Mouse (Mus musculus) heart, embryonic 12.5 days (tissue): ENCODE data around the gene Mbnl2. TPM values are rescaled to one million over a fixed set of nuclear protein-coding genes. Genes with fewer than 3 reads are reported as not detected.
"Not testable (repeated sequence)": the region's sequence is repeated elsewhere in the genome, so short reads cannot be mapped to it uniquely, and the experiment has no call there.

Source experiments
- ATAC-seq: fragments of 200-750 bp; cut with Nextera tagmentation; 2 replicates; pipeline ENCODE4 v1.8.0; 2017; ENCODE audit warnings: moderate TSS enrichment, moderate library complexity; ENCODE audit not compliant: insufficient number of reproducible peaks, low FRiP score
- H3K27ac ChIP-seq: fragments of 300-500 bp; sonication (generic); 2 replicates; pipeline ENCODE4 v1.5.1; 2016; ENCODE audit warnings: mild to moderate bottlenecking, moderate library complexity; ENCODE audit not compliant: poor library complexity, severe bottlenecking
- H3K27me3 ChIP-seq: fragments of 300-500 bp; sonication (generic); replicated peaks from 2 replicates; pipeline ENCODE4 v1.6.1; 2016; ENCODE audit warnings: mild to moderate bottlenecking, moderate library complexity
- H3K36me3 ChIP-seq: fragments of 300-500 bp; sonication (generic); 2 replicates; pipeline ENCODE4 v1.6.1; 2016; ENCODE audit warnings: mild to moderate bottlenecking, moderate library complexity
- H3K4me1 ChIP-seq: fragments of 300-500 bp; sonication (generic); replicated peaks from 2 replicates; pipeline ENCODE4 v1.6.1; 2016; ENCODE audit warnings: mild to moderate bottlenecking
- H3K4me2 ChIP-seq: fragments of 300-500 bp; sonication (generic); 2 replicates; pipeline ENCODE4 v1.6.1; 2016; ENCODE audit warnings: mild to moderate bottlenecking, moderate library complexity
- H3K4me3 ChIP-seq: fragments of 300-500 bp; sonication (generic); 2 replicates; pipeline ENCODE4 v1.5.1; 2016; ENCODE audit warnings: mild to moderate bottlenecking
- H3K9ac ChIP-seq: fragments of 300-500 bp; sonication (generic); 2 replicates; pipeline ENCODE4 v1.6.1; 2016; ENCODE audit warnings: mild to moderate bottlenecking, moderate library complexity
- H3K9me3 ChIP-seq: fragments of 300-500 bp; sonication (generic); replicated peaks from 2 replicates; pipeline ENCODE4 v1.6.1; 2016; ENCODE audit warnings: mild to moderate bottlenecking, moderate library complexity
- WGBS: fragments of 180-500 bp; shearing (Covaris S2); methylation state at CpG from one replicate; pipeline ENCODE4 v1.1.7; 2016; 5-methylcytosine and 5-hydroxymethylcytosine counted together
- polyA plus RNA-seq: library from polyadenylated mRNA; unstranded; fragments of >200 nt; fragmentation: Nextera tagmentation; extraction: Ambion mirVana; gene quantifications from 2 replicates; pipeline ENCODE4 v1.2.1, GENCODE M21; 2016

Gene Mbnl2
- polyA plus RNA-seq, 1 experiment from 2014 or later: 108 TPM

DNA sequence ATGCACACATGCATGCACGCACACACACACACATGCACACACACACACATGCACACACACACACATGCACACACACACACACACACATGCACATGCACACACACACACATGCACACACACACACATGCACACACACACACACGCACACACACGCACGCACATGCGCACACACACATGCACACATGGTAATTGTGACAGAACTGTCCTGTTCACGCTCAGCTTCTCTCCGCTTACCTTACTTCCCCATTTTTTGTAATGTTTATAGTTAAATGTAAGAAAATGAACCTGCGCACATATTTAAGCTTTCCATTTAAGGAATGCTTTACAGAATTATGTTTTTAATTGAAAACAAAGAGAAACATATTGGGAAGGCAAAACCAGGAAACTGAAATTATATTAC, 84.1 kb downstream of the Mbnl2 start:
- H3K36me3 ChIP-seq, H3K27me3 ChIP-seq, H3K27ac ChIP-seq, H3K4me2 ChIP-seq, H3K4me3 ChIP-seq, H3K9ac ChIP-seq, H3K9me3 ChIP-seq, ATAC-seq: not testable (repeated sequence)
- WGBS: 94% methylated on average over 8 of the region's 8 CpGs
- peaks cover 38% of the 10 kb centered on the region for H3K4me1 ChIP-seq

DNA sequence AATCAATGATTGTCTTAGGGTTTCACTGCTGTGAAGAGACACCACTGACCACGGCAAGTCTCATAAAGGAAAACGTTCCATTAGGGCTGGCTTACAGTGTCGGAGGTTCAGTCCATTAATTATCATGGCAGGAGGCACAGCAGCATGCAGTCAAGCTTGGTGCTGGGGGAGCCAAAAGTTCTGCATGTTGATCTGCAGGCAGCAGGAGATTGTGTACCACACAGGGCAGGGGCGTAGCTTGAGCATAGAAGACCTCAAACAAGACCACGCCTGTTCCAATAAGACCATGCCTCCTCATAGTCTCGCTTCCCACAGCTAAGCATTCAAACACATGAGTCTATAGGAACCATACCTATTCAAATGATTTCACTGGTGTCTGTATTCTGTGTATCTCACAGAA, 85.7 kb downstream of the Mbnl2 start:
- H3K4me3 ChIP-seq: no peak overlapping the region
- peaks cover 24% of the 10 kb centered on the region for H3K4me1 ChIP-seq
- ATAC-seq: no peak
- H3K9ac ChIP-seq: no peak overlapping the region
- no peaks in the 10 kb centered on the region for H3K27me3 ChIP-seq
- no peak overlapping the region for H3K4me2 ChIP-seq
- 87% methylated on average over 6 of the region's 6 CpGs for WGBS
- no peaks in the 10 kb centered on the region for H3K9me3 ChIP-seq
- peaks cover 8% of the 10 kb centered on the region for H3K36me3 ChIP-seq
- H3K27ac ChIP-seq: no peak overlapping the region; the same call in 1 of the 2 replicates

GRCm38 (mm10) chr14:120362409-120362992, 87.0 kb downstream of the Mbnl2 start:
- peak overlapping the region; percentile 64 for H3K27ac ChIP-seq
- H3K4me3 ChIP-seq: no peak overlapping the region
- no peaks in the 10 kb centered on the region for H3K27me3 ChIP-seq
- 66% methylated on average over 8 of the region's 8 CpGs for WGBS
- H3K9me3 ChIP-seq: no peaks in the 10 kb centered on the region
- no peak overlapping the region for H3K4me2 ChIP-seq
- peaks cover 23% of the 10 kb centered on the region for H3K4me1 ChIP-seq
- ATAC-seq: peak; percentile 70
- no peak overlapping the region for H3K9ac ChIP-seq
- H3K36me3 ChIP-seq: peaks cover 8% of the 10 kb centered on the region

GRCm38 (mm10) chr14:120363090-120363818, 87.8 kb downstream of the Mbnl2 start:
- Histone ChIP-seq H3K4me3 (no peak overlapping the region), H3K9ac (no peak overlapping the region), H3K27ac (peak overlapping the region; percentile 64), H3K4me1 (peaks cover 28% of the 10 kb centered on the region), H3K27me3 (no peaks in the 10 kb centered on the region), H3K36me3 (peaks cover 8% of the 10 kb centered on the region), H3K4me2 (no peak overlapping the region), H3K9me3 (no peaks in the 10 kb centered on the region)
- 0 out of 2 replicates have a peak, but pooled peaks have one; percentile 13 for ATAC-seq
- 65% methylated on average over 8 of the region's 8 CpGs for whole genome bisulfite sequencing

GRCm38 (mm10) chr14:120365088-120365487, 89.6 kb downstream of the Mbnl2 start:
- ATAC-seq: no peak
- Histone ChIP-seq H3K4me3 (no peak overlapping the region), H3K36me3 (0 out of 2 replicates have a peak, but pooled peaks cover 3% of the 10 kb centered on the region), H3K27ac (no peak overlapping the region), H3K4me2 (no peak overlapping the region), H3K9me3 (no peaks in the 10 kb centered on the region), H3K4me1 (peaks cover 46% of the 10 kb centered on the region), H3K9ac (no peak overlapping the region), H3K27me3 (no peaks in the 10 kb centered on the region)
- WGBS: 91% methylated on average over 4 of the region's 4 CpGs

DNA sequence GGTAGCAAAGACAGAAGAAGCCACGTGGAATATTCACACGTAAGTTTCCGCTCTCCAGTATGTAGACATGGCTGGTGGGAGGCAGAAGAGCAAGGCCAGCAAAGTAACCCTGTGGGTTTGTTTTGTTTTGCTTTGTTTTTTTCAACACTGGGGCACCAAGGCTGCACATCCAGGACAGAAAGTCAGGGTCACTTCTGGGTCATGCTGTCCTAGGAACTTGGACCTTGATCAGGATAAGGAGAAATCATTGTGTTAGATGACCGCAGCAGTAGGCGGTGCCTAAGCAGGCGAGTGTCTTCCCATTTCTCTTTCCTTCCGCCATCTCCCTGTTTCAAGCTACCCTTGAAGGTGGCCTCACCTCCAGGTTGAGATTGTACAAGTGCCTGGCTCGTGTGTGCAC, 91.5 kb downstream of the Mbnl2 start:
- H3K27me3 ChIP-seq: no peaks in the 10 kb centered on the region
- 87% methylated on average over 8 of the region's 8 CpGs for WGBS
- H3K4me3 ChIP-seq: no peak overlapping the region
- no peaks in the 10 kb centered on the region for H3K36me3 ChIP-seq
- no peak overlapping the region for H3K9ac ChIP-seq
- peaks cover 60% of the 10 kb centered on the region for H3K4me1 ChIP-seq
- no peak for ATAC-seq
- H3K9me3 ChIP-seq: no peaks in the 10 kb centered on the region
- H3K27ac ChIP-seq: no peak overlapping the region
- no peak overlapping the region for H3K4me2 ChIP-seq

DNA sequence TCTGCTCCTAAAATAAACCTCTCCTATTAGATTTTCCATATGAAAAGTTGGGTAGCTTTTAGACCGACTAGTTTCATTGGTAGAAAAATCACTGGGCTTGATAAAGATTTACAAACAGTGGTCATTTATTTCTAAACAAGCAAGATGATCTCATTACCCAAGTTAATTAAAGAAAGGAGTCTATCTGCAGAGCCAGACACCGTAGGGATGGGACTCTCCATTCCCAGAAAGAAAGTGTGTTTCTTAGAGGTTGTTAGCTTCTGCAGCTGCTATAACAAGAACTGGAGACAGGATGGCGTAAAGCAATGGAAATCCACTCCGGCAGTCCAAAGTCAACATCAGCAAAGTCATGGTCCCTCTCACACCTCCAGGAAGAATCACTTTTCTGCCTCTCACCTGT, 92.1 kb downstream of the Mbnl2 start:
- Histone ChIP-seq H3K27me3 (no peaks in the 10 kb centered on the region), H3K36me3 (no peaks in the 10 kb centered on the region), H3K27ac (no peak overlapping the region), H3K4me3 (no peak overlapping the region), H3K9me3 (no peaks in the 10 kb centered on the region), H3K4me1 (peaks cover 62% of the 10 kb centered on the region), H3K9ac (no peak overlapping the region), H3K4me2 (no peak overlapping the region)
- 84% methylated on average over 4 of the region's 4 CpGs for WGBS
- no peak for ATAC-seq

GRCm38 (mm10) chr14:120368456-120368855, 93.0 kb downstream of the Mbnl2 start:
- WGBS: 70% methylated on average over 5 of the region's 5 CpGs
- no peak overlapping the region for H3K9ac ChIP-seq
- no peak for ATAC-seq

DNA sequence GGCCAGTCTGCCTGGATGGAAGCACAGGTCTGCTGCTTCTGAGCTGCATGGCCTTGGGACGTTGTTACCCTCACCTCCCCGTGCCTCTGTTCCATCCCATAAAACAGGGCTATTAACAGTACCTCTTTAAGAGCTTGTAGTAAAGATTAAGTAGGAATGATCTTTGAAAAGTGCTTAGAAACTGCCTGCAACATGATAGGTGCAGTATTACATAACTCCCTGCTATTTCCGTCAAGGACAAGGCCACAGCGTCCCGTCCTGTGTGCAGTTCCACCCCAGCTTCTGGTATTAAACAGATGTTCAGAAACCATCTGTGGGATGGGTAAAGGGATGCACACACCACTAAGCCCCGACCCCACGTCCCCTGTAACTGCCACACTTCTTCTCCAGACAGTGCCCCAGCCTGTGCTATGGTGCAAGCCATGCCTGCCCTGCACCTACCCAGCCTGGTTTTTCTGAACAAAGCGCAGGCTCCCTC, 93.5 kb downstream of the Mbnl2 start:
- Histone ChIP-seq H3K36me3 (no peaks in the 10 kb centered on the region), H3K4me2 (0 out of 2 replicates have a peak overlapping the region, but pooled peaks have one; percentile 16), H3K4me3 (no peak overlapping the region), H3K27me3 (no peaks in the 10 kb centered on the region), H3K9me3 (no peaks in the 10 kb centered on the region), H3K27ac (peak overlapping the region; percentile 65), H3K9ac (no peak overlapping the region), H3K4me1 (peaks cover 70% of the 10 kb centered on the region)
- 44% methylated on average over 8 of the region's 8 CpGs for WGBS
- no peak for ATAC-seq

More at GRCm38 (mm10) chr14:120368456-120368855, 93.0 kb downstream of the Mbnl2 start:
- 0 out of 2 replicates have a peak overlapping the region, but pooled peaks have one; percentile 16 for H3K4me2 ChIP-seq
- peak overlapping the region; percentile 65 for H3K27ac ChIP-seq
- no peak overlapping the region for H3K4me3 ChIP-seq
- no peaks in the 10 kb centered on the region for H3K27me3 ChIP-seq
- peaks cover 65% of the 10 kb centered on the region for H3K4me1 ChIP-seq
- H3K36me3 ChIP-seq: no peaks in the 10 kb centered on the region
- H3K9me3 ChIP-seq: no peaks in the 10 kb centered on the region

- no peak overlapping the region for H3K27ac ChIP-seq
- peaks cover 79% of the 10 kb centered on the region for H3K4me1 ChIP-seq
- no peaks in the 10 kb centered on the region for H3K27me3 ChIP-seq
- H3K4me3 ChIP-seq: no peak overlapping the region
- H3K36me3 ChIP-seq: no peaks in the 10 kb centered on the region
- no peak overlapping the region for H3K4me2 ChIP-seq
- no peaks in the 10 kb centered on the region for H3K9me3 ChIP-seq
- 84% methylated on average over 14 of the region's 14 CpGs for WGBS
- H3K9ac ChIP-seq: no peak overlapping the region
- no peak for ATAC-seq
Measured at GRCm38 (mm10) chr14:120370044-120370443, 94.6 kb downstream of the Mbnl2 start.

- ATAC-seq: no peak
- no peak overlapping the region for H3K27ac ChIP-seq
Measured at GRCm38 (mm10) chr14:120370631-120371030, 95.2 kb downstream of the Mbnl2 start.

More at GRCm38 (mm10) chr14:120370631-120371030, 95.2 kb downstream of the Mbnl2 start:
- H3K9me3 ChIP-seq: no peaks in the 10 kb centered on the region
- no peak overlapping the region for H3K9ac ChIP-seq
- no peaks in the 10 kb centered on the region for H3K27me3 ChIP-seq
- peaks cover 85% of the 10 kb centered on the region for H3K4me1 ChIP-seq
- H3K4me3 ChIP-seq: no peak overlapping the region
- H3K36me3 ChIP-seq: no peaks in the 10 kb centered on the region
- 86% methylated on average over 11 of the region's 11 CpGs for WGBS
- H3K4me2 ChIP-seq: no peak overlapping the region
